ENCODE assay signal across 8 mouse cellular contexts in genomic region chr5:138948031-138948980, GRCm38 (mm10). TPM values are rescaled to one million over a fixed set of nuclear protein-coding genes. Genes with fewer than 3 reads are reported as not detected.
A peak's percentile ranks its signal among the peaks of the same experiment; 100 is the strongest.
DNase-seq lines count a peak whose midpoint lies in the region; ATAC-seq and TF ChIP-seq lines count a peak whose summit lies in the region.

No protein-coding gene starts in this region.

- no peaks in the 10 kb centered on the region for H3K27me3 ChIP-seq in intestine, embryonic 14.5 days (replicated peaks; ENCODE audit: control insufficient read depth, insufficient read depth, low read length)
- H3K27me3 ChIP-seq in lung, postnatal 0 days (replicated peaks; ENCODE audit: insufficient read depth, low read length) = no peaks in the 10 kb centered on the region

- H3K27ac ChIP-seq in intestine, embryonic 14.5 days (ENCODE audit: low read depth) = peak overlapping the region; percentile 51
- H3K27ac ChIP-seq in lung, postnatal 0 days (ENCODE audit: low read length) = no peak overlapping the region

- 22% methylated on average over 13 of the region's 13 CpGs for WGBS in intestine, embryonic 14.5 days
- 17% methylated on average over 13 of the region's 13 CpGs for WGBS in lung, postnatal 0 days

- H3K9me3 ChIP-seq in intestine, embryonic 14.5 days (ENCODE audit: control insufficient read depth, low read length) = no peaks in the 10 kb centered on the region
- no peaks in the 10 kb centered on the region for H3K9me3 ChIP-seq in lung, postnatal 0 days (ENCODE audit: low read length)

- TF ChIP-seq CTCF in lung, postnatal 0 days (IDR thresholded peaks at IDR 0.05) = no peak

- no peak overlapping the region for H3K4me3 ChIP-seq in intestine, embryonic 14.5 days (ENCODE audit: low read depth, low read length)
- no peak overlapping the region for H3K4me3 ChIP-seq in lung, postnatal 0 days (ENCODE audit: low read depth, low read length)

- no peak for TF ChIP-seq EP300 in lung, postnatal 0 days (IDR thresholded peaks at IDR 0.05)

- DNase-seq in layer of hippocampus, postnatal 10 days (ENCODE audit: low spot score in 2 of 2) = peak; percentile 34 to 49
- DNase-seq in layer of hippocampus, adult 11-12 months (ENCODE audit: low spot score) = no peak
- DNase-seq in adrenal gland, postnatal 25 days = peak; percentile 53
- peak; percentile 59 to 61 for DNase-seq in heart, adult 18-20 months
- DNase-seq in intestine, embryonic 14.5 days (ENCODE audit: low spot score) = peak; percentile 75
- DNase-seq in lung, postnatal 0 days (ENCODE audit: low spot score) = peak; percentile 89
- no peak for DNase-seq in spleen, postnatal 4 days (ENCODE audit: low spot score in 2 of 2)
- no peak for DNase-seq in layer of hippocampus, postnatal 14 days (ENCODE audit: low spot score in 2 of 2)

- H3K4me1 ChIP-seq in intestine, embryonic 14.5 days (replicated peaks; ENCODE audit: control insufficient read depth, insufficient read depth, low read length) = peaks cover 34% of the 10 kb centered on the region
- H3K4me1 ChIP-seq in lung, postnatal 0 days (ENCODE audit: insufficient read depth, low read depth, low read length) = peaks cover 23% of the 10 kb centered on the region

- H3K4me2 ChIP-seq in intestine, embryonic 14.5 days (ENCODE audit: low read length) = peak overlapping the region; percentile 0; the same call in 1 of the 2 replicates
- peak overlapping the region; percentile 14 for H3K4me2 ChIP-seq in lung, postnatal 0 days (replicated peaks; ENCODE audit: low read depth, low read length)

- H3K9ac ChIP-seq in intestine, embryonic 14.5 days (ENCODE audit: low read length) = no peak overlapping the region
- no peak overlapping the region for H3K9ac ChIP-seq in lung, postnatal 0 days (replicated peaks; ENCODE audit: low read depth)

- H3K36me3 ChIP-seq in intestine, embryonic 14.5 days (ENCODE audit: control insufficient read depth, insufficient read depth, low read length) = no peaks in the 10 kb centered on the region
- H3K36me3 ChIP-seq in lung, postnatal 0 days (ENCODE audit: insufficient read depth, low read length) = no peaks in the 10 kb centered on the region

- ATAC-seq in intestine, embryonic 14.5 days (replicated peaks; ENCODE audit: low FRiP score, low TSS enrichment, low read depth) = peak; percentile 65
- peak; percentile 62 for ATAC-seq in lung, postnatal 0 days

RNA-seq across cellular contexts. Expression of gene Pdgfa, which starts 48.9 kb away (rescaled TPM):
- 10 to 100 TPM; 49.2 to 58.5 TPM for total RNA-seq in layer of hippocampus, postnatal 10 days (2021)
- 29.5 and 30.0 TPM in 2 replicates for total RNA-seq in adrenal gland, postnatal 25 days (2021)
- total RNA-seq in heart, adult 18-20 months (2021) = 10 to 100 TPM; 15.5 to 21.7 TPM
- polyA plus RNA-seq in intestine, embryonic 14.5 days (2014; fragmentation: Nextera tagmentation; extraction: Ambion mirVana) = 69.2 and 78.4 TPM in 2 replicates
- 108 and 114 TPM in 2 replicates for polyA plus RNA-seq in lung, postnatal 0 days (2015; fragmentation: Nextera tagmentation; extraction: Ambion mirVana)
- total RNA-seq in layer of hippocampus, postnatal 14 days (2021) = 10 to 100 TPM; 50.2 to 50.3 TPM

Comparison
In these comparisons a context has a peak if more than half of its experiments do, and no peak if none do; other contexts are left out.
1. DNase-seq: peak in layer of hippocampus, postnatal 10 days (2 of 2), adrenal gland, postnatal 25 days (single experiment), heart, adult 18-20 months (2 of 2), intestine, embryonic 14.5 days (single experiment) and lung, postnatal 0 days (single experiment); none in layer of hippocampus, adult 11-12 months (single experiment), spleen, postnatal 4 days (0 of 2) and layer of hippocampus, postnatal 14 days (0 of 2).